Mouse (Mus musculus): ENCODE results near the gene Vwf. TPM values are rescaled to one million over a fixed set of nuclear protein-coding genes. Genes with fewer than 3 reads are reported as not detected.

The Vwf gene
- polyA plus RNA-seq, 1 experiment from 2014 or later, result 21.9 TPM

Other genes starting within 250 kb of the Vwf start
- gene Ltbr, start 232.9 kb upstream of the Vwf start, polyA plus RNA-seq (2015; fragmentation: Nextera tagmentation; extraction: Ambion mirVana), result 37.8 and 48.4 TPM in 2 replicates
- 0.81 and 2.8 TPM in 2 replicates for gene Scnn1a, start 226.1 kb upstream of the Vwf start, polyA plus RNA-seq (2015; fragmentation: Nextera tagmentation; extraction: Ambion mirVana)
- gene Tnfrsf1a, start 197.4 kb upstream of the Vwf start, polyA plus RNA-seq (2015; fragmentation: Nextera tagmentation; extraction: Ambion mirVana), result 42.8 and 56.4 TPM in 2 replicates
- gene Plekhg6, start 166.0 kb upstream of the Vwf start, polyA plus RNA-seq (2015; fragmentation: Nextera tagmentation; extraction: Ambion mirVana), result 0.05 and 0.37 TPM in 2 replicates
- 91.7 and 118 TPM in 2 replicates for gene Cd9, start 52.0 kb upstream of the Vwf start, polyA plus RNA-seq (2015; fragmentation: Nextera tagmentation; extraction: Ambion mirVana)
- gene Ano2, start 143.6 kb downstream of the Vwf start, polyA plus RNA-seq (2015; fragmentation: Nextera tagmentation; extraction: Ambion mirVana), result 0.06 and 0.29 TPM in 2 replicates